Mouse (Mus musculus): ENCODE measurements at regions not wholly inside any gene's neighbourhood (a gene's known extent, or its start where the extent isn't known, plus 50 kb on each side); places are given as distances from the start of the nearest gene placed in this dataset.
A peak's percentile ranks its signal among the peaks of the same experiment; 100 is the strongest.
"Not testable (repeated sequence)": the region's sequence is repeated elsewhere in the genome, so short reads cannot be mapped to it uniquely, and the experiment has no call there.

- Histone ChIP-seq H3K36me3 (ENCODE audit: control insufficient read depth, insufficient read depth, low read length) (no peaks in the 10 kb centered on the region), H3K4me3 (ENCODE audit: control insufficient read depth, insufficient read depth, low read length) (no peak overlapping the region), H3K27ac (ENCODE audit: control insufficient read depth, insufficient read depth, low read length) (no peak overlapping the region), H3K4me1 (replicated peaks; ENCODE audit: control insufficient read depth, insufficient read depth, low read length) (peaks cover 7% of the 10 kb centered on the region), H3K27me3 (ENCODE audit: control insufficient read depth, insufficient read depth, low read length) (no peaks in the 10 kb centered on the region)
- DNase-seq, result no peak
- no peak for TF ChIP-seq POLR2A (IDR thresholded peaks at IDR 0.05; ENCODE audit: control insufficient read depth, extremely low read depth, insufficient read depth, low read length, poor library complexity)
- no peak for TF ChIP-seq CTCF (IDR thresholded peaks at IDR 0.05; ENCODE audit: borderline replicate concordance, control insufficient read depth, extremely low read depth, insufficient read depth, low read length, poor library complexity)
- WGBS, result 89% methylated on average over 3 of the region's 3 CpGs
Observed at GRCm38 (mm10) chr1:181262496-181262895, 50.7 kb upstream of the Wdr26 start.

GRCm38 (mm10) chr1:181263216-181263615 is 51.4 kb upstream of the Wdr26 start:
- no peak overlapping the region for H3K27ac ChIP-seq (ENCODE audit: control insufficient read depth, insufficient read depth, low read length)
- 98% methylated on average over 10 of the region's 10 CpGs for WGBS
- H3K36me3 ChIP-seq (ENCODE audit: control insufficient read depth, insufficient read depth, low read length), result no peaks in the 10 kb centered on the region
- DNase-seq, result no peak
- TF ChIP-seq POLR2A (IDR thresholded peaks at IDR 0.05; ENCODE audit: control insufficient read depth, extremely low read depth, insufficient read depth, low read length, poor library complexity) (no peak), CTCF (IDR thresholded peaks at IDR 0.05; ENCODE audit: borderline replicate concordance, control insufficient read depth, extremely low read depth, insufficient read depth, low read length, poor library complexity) (no peak)
- H3K4me3 ChIP-seq (ENCODE audit: control insufficient read depth, insufficient read depth, low read length), result no peak overlapping the region
- peaks cover 2% of the 10 kb centered on the region; the same call in 1 of the 2 replicates for H3K4me1 ChIP-seq (replicated peaks; ENCODE audit: control insufficient read depth, insufficient read depth, low read length)
- H3K27me3 ChIP-seq (ENCODE audit: control insufficient read depth, insufficient read depth, low read length), result no peaks in the 10 kb centered on the region

DNA sequence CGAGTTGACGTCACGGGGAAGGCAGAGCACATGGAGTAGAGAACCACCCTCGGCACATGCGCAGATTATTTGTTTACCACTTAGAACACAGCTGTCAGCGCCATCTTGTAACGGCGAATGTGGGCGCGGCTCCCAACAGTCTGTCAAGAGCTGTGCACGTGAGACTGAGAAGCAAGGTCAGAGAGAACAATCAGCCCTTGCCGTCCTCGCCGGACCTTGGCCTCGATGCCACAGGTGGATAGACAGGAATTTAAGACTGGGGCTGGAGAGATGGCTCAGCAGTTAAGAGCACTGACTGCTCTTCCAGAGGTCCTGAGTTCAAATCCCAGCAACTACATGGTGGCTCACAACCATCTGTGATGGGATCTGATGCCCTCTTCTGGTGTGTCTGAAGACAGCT is 58.7 kb upstream of the Wdr26 start:
- H3K4me3 ChIP-seq (ENCODE audit: control insufficient read depth, insufficient read depth, low read length); DNase-seq; H3K36me3 ChIP-seq (ENCODE audit: control insufficient read depth, insufficient read depth, low read length); H3K27ac ChIP-seq (ENCODE audit: control insufficient read depth, insufficient read depth, low read length); H3K4me1 ChIP-seq (replicated peaks; ENCODE audit: control insufficient read depth, insufficient read depth, low read length); H3K27me3 ChIP-seq (ENCODE audit: control insufficient read depth, insufficient read depth, low read length): not testable (repeated sequence)
- 97% methylated on average over 12 of the region's 15 CpGs for WGBS

DNA sequence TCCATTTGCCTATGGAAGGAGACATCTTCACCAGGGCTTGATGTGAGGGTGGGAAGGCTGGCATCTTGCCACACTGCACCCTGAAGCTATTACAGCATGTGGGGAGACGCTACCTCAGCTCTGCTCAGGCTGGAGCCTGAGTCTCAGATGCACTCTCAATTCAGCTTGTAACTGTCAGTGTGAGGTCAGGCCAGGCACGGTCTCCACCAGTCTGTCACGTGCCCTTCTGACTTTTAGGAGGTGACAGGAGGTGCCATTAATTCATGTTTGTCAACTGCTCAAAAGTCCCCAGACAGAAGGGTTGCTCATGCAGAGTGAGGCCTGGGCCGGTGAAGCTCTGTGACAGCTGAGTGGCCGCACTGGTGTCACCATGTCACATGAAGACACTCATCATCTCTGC is 59.4 kb upstream of the Wdr26 start:
- H3K27ac ChIP-seq (ENCODE audit: control insufficient read depth, insufficient read depth, low read length), result no peak overlapping the region
- no peak for TF ChIP-seq CTCF (IDR thresholded peaks at IDR 0.05; ENCODE audit: borderline replicate concordance, control insufficient read depth, extremely low read depth, insufficient read depth, low read length, poor library complexity)
- TF ChIP-seq POLR2A (IDR thresholded peaks at IDR 0.05; ENCODE audit: control insufficient read depth, extremely low read depth, insufficient read depth, low read length, poor library complexity), result no peak
- peaks cover 5% of the 10 kb centered on the region for H3K4me1 ChIP-seq (replicated peaks; ENCODE audit: control insufficient read depth, insufficient read depth, low read length)
- WGBS, result 92% methylated on average over 5 of the region's 5 CpGs
- DNase-seq, result no peak
- no peak overlapping the region for H3K4me3 ChIP-seq (ENCODE audit: control insufficient read depth, insufficient read depth, low read length)
- no peaks in the 10 kb centered on the region for H3K36me3 ChIP-seq (ENCODE audit: control insufficient read depth, insufficient read depth, low read length)
- no peaks in the 10 kb centered on the region for H3K27me3 ChIP-seq (ENCODE audit: control insufficient read depth, insufficient read depth, low read length)

DNA sequence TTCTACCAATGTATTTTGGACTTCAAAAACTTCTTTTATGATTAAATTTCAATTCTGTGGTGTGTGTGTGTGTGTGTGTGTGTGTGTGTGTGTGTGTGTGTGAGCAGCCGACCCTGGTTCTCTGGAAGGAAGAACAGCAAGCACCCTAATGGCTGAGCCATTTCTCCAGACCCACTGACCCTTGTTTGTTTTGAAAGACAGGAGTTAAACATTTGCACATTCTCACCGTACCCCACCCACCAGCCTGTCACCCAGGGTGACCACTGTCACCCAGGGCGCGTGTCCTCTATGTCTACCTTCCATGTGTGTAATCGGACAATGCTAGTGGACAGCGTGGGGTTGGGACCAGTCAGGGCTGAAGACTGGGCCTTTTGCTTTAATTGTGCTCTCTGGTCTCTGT is 60.0 kb upstream of the Wdr26 start:
- TF ChIP-seq CTCF (IDR thresholded peaks at IDR 0.05; ENCODE audit: borderline replicate concordance, control insufficient read depth, extremely low read depth, insufficient read depth, low read length, poor library complexity), result no peak
- no peak for TF ChIP-seq POLR2A (IDR thresholded peaks at IDR 0.05; ENCODE audit: control insufficient read depth, extremely low read depth, insufficient read depth, low read length, poor library complexity)
- H3K4me1 ChIP-seq (replicated peaks; ENCODE audit: control insufficient read depth, insufficient read depth, low read length), result peaks cover 5% of the 10 kb centered on the region
- no peak for DNase-seq
- no peaks in the 10 kb centered on the region for H3K36me3 ChIP-seq (ENCODE audit: control insufficient read depth, insufficient read depth, low read length)
- no peak overlapping the region for H3K4me3 ChIP-seq (ENCODE audit: control insufficient read depth, insufficient read depth, low read length)
- no peak overlapping the region for H3K27ac ChIP-seq (ENCODE audit: control insufficient read depth, insufficient read depth, low read length)
- 95% methylated on average over 6 of the region's 6 CpGs for WGBS
- H3K27me3 ChIP-seq (ENCODE audit: control insufficient read depth, insufficient read depth, low read length), result no peaks in the 10 kb centered on the region

DNA sequence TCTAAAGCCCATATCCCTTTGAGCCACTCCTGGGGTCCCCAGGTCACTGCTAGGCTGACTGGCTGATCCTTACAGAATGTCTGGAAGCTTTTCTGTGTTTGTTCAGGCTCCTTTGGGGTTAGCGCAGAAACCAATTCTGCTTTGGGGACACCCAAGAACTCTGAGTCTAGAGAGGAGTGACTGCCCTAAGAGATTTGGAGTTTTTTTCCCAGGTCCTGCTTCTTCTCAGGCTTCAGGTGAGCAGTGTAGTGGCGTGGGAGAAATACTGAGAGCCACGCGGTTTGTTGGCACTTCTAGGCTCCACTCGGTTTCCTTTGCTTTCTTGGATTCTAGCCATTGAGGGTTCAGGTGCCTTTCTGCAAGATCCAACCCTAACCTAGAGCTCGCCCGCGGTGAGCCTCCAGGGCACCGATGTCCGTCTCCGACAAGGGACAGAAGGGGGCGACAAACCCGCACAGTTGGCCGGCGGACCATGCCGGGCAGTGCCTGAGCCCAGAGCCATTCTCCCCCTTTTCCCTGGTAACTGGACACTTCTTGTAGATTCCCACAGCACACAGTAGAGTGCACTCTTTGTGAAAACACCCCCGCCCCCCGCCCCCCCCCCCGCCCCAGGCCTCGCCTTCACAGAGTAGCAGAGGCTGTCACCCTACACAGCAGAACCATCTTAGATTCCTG is 61.0 kb upstream of the Wdr26 start:
- peaks cover 5% of the 10 kb centered on the region for H3K4me1 ChIP-seq (replicated peaks; ENCODE audit: control insufficient read depth, insufficient read depth, low read length)
- H3K4me3 ChIP-seq (ENCODE audit: control insufficient read depth, insufficient read depth, low read length), result no peak overlapping the region
- H3K36me3 ChIP-seq (ENCODE audit: control insufficient read depth, insufficient read depth, low read length), result no peaks in the 10 kb centered on the region
- H3K27ac ChIP-seq (ENCODE audit: control insufficient read depth, insufficient read depth, low read length), result peak overlapping the region; percentile 50; the same call in 1 of the 2 replicates
- TF ChIP-seq CTCF (IDR thresholded peaks at IDR 0.05; ENCODE audit: borderline replicate concordance, control insufficient read depth, extremely low read depth, insufficient read depth, low read length, poor library complexity) (peak; percentile 86), POLR2A (IDR thresholded peaks at IDR 0.05; ENCODE audit: control insufficient read depth, extremely low read depth, insufficient read depth, low read length, poor library complexity) (no peak)
- WGBS, result 8% methylated on average over 20 of the region's 20 CpGs
- H3K27me3 ChIP-seq (ENCODE audit: control insufficient read depth, insufficient read depth, low read length), result no peaks in the 10 kb centered on the region
- DNase-seq, result peak; percentile 84
